Mouse (Mus musculus) MEL (cell line): ENCODE results near the gene A3galt2. TPM values are rescaled to one million over a fixed set of nuclear protein-coding genes. Genes with fewer than 3 reads are reported as not detected.

Experiments
- DNase-seq: peaks from one replicate; pipeline ENCODE4 v3.0.0; 2011; ENCODE audit warnings: low read depth, low spot score
- H3K27ac ChIP-seq: 2 replicates; pipeline ENCODE4 v1.5.1; 2012; ENCODE audit warnings: low read depth, mild to moderate bottlenecking, control low read depth, low read length, moderate library complexity; ENCODE audit not compliant: control insufficient read depth
- H3K27me3 ChIP-seq, 2 experiments: fragments of 150-350 bp in 1 of 2; sonication (generic) in 1 of 2; 2 replicates each; pipeline ENCODE4 v1.6.1; 2012; ENCODE audit warnings: low read length in 2 of 2, mild to moderate bottlenecking in 2 of 2, improper control_type of control experiment in 1 of 2, moderate library complexity in 1 of 2; ENCODE audit not compliant: insufficient read depth in 2 of 2, control insufficient read depth in 1 of 2
- H3K36me3 ChIP-seq, 2 experiments: 2 replicates each; pipeline ENCODE4 v1.6.1; 2012 to 2014; ENCODE audit warnings: low read length in 2 of 2, improper control_type of control experiment in 1 of 2, inconsistent platforms in 1 of 2, mild to moderate bottlenecking in 1 of 2; ENCODE audit not compliant: insufficient read depth in 2 of 2, control insufficient read depth in 1 of 2
- H3K4me1 ChIP-seq, 2 experiments: fragments of 150-350 bp in 1 of 2; sonication (generic) in 1 of 2; 2 replicates each; pipeline ENCODE4 v1.6.1; 2012; ENCODE audit warnings: low read length in 2 of 2, improper control_type of control experiment in 1 of 2, mild to moderate bottlenecking in 1 of 2; ENCODE audit not compliant: insufficient read depth in 2 of 2, control insufficient read depth in 1 of 2
- H3K4me3 ChIP-seq, 2 experiments: fragments of 150-350 bp in 1 of 2; sonication (generic) in 1 of 2; 2 replicates each; pipeline ENCODE4 v1.5.1; 2012; ENCODE audit warnings: low read depth in 2 of 2, low read length in 2 of 2, mild to moderate bottlenecking in 2 of 2, moderate library complexity in 2 of 2, control low read depth in 1 of 2, improper control_type of control experiment in 1 of 2; ENCODE audit not compliant: control insufficient read depth in 1 of 2, insufficient read depth in 1 of 2
- H3K79me2 ChIP-seq: 2 replicates; pipeline ENCODE4 v1.6.1; 2012; ENCODE audit warnings: mild to moderate bottlenecking, low read length, moderate library complexity; ENCODE audit not compliant: control insufficient read depth, poor library complexity, insufficient read depth
- H3K9ac ChIP-seq: 2 replicates; pipeline ENCODE4 v1.6.1; 2012; ENCODE audit warnings: low read depth, mild to moderate bottlenecking, control low read depth, low read length, moderate library complexity; ENCODE audit not compliant: control insufficient read depth, poor library complexity, severe bottlenecking
- H3K9me3 ChIP-seq: fragments of 150-350 bp; sonication (generic); replicated peaks from 2 replicates; pipeline ENCODE4 v1.6.1; 2012; ENCODE audit warnings: mild to moderate bottlenecking, low read length, improper control_type of control experiment, moderate library complexity; ENCODE audit not compliant: insufficient read depth
- BHLHE40 ChIP-seq: IDR thresholded peaks from 2 replicates; pipeline ENCODE4 v1.6.1; 2012; ENCODE audit warnings: low read depth, mild to moderate bottlenecking, inconsistent platforms, low read length, improper control_type of control experiment, borderline replicate concordance
- CHD1 ChIP-seq: IDR thresholded peaks from 2 replicates; pipeline ENCODE4 v1.6.1; 2012; ENCODE audit warnings: low read depth, mild to moderate bottlenecking, inconsistent platforms, low read length, improper control_type of control experiment
- CHD2 ChIP-seq: IDR thresholded peaks from 2 replicates; pipeline ENCODE4 v1.6.1; 2011; ENCODE audit warnings: low read length, improper control_type of control experiment
- CTCF ChIP-seq, 3 experiments: IDR thresholded peaks in 2 of 3; conservative IDR thresholded peaks in 1 of 3; 2 replicates each; pipeline ENCODE4 v1.5.1; 2011 to 2012; ENCODE audit warnings: low read length in 3 of 3, low read depth in 2 of 3, mild to moderate bottlenecking in 2 of 3, improper control_type of control experiment in 1 of 3, inconsistent platforms in 1 of 3, mixed read lengths in 1 of 3, moderate library complexity in 1 of 3; ENCODE audit not compliant: control insufficient read depth in 1 of 3, insufficient read depth in 1 of 3, poor library complexity in 1 of 3, severe bottlenecking in 1 of 3
- E2F4 ChIP-seq: IDR thresholded peaks from 2 replicates; pipeline ENCODE4 v1.6.1; 2011; ENCODE audit warnings: low read depth, low read length, improper control_type of control experiment, borderline replicate concordance
- EP300 ChIP-seq, 2 experiments: IDR thresholded peaks; 2 replicates each; pipeline ENCODE4 v1.6.1; 2011; ENCODE audit warnings: improper control_type of control experiment in 2 of 2, low read length in 2 of 2, low read depth in 1 of 2, mild to moderate bottlenecking in 1 of 2
- GABPA ChIP-seq: IDR thresholded peaks from 2 replicates; pipeline ENCODE4 v1.6.1; 2012; ENCODE audit warnings: low read depth, mild to moderate bottlenecking, inconsistent platforms, low read length, improper control_type of control experiment, moderate library complexity
- HCFC1 ChIP-seq: IDR thresholded peaks from 2 replicates; pipeline ENCODE4 v1.6.1; 2012; ENCODE audit warnings: low read depth, mild to moderate bottlenecking, inconsistent platforms, low read length, improper control_type of control experiment, moderate library complexity
- JUND ChIP-seq: IDR thresholded peaks from 2 replicates; pipeline ENCODE4 v1.6.1; 2011; ENCODE audit warnings: low read depth, mild to moderate bottlenecking, improper control_type of control experiment, low read length
- KAT2A ChIP-seq: conservative IDR thresholded peaks from 2 replicates; pipeline ENCODE4 v1.6.1; 2012; ENCODE audit warnings: low read depth, low read length, improper control_type of control experiment, inconsistent platforms
- MAZ ChIP-seq: IDR thresholded peaks from 2 replicates; pipeline ENCODE4 v1.6.1; 2012; ENCODE audit warnings: low read depth, mild to moderate bottlenecking, inconsistent platforms, low read length, improper control_type of control experiment
- MEF2A ChIP-seq: IDR thresholded peaks from 2 replicates; pipeline ENCODE4 v1.6.1; 2014; ENCODE audit warnings: low read depth, mild to moderate bottlenecking, inconsistent platforms, low read length, improper control_type of control experiment; ENCODE audit not compliant: poor library complexity, insufficient replicate concordance, severe bottlenecking; ENCODE audit errors: extremely low read depth
- MXI1 ChIP-seq: IDR thresholded peaks from 2 replicates; pipeline ENCODE4 v1.6.1; 2011; ENCODE audit warnings: mild to moderate bottlenecking, low read depth, low read length, improper control_type of control experiment
- MYC ChIP-seq: IDR thresholded peaks from 2 replicates; pipeline ENCODE4 v1.6.1; 2011; ENCODE audit warnings: low read depth, mild to moderate bottlenecking, low read length, improper control_type of control experiment, moderate library complexity
- NELFE ChIP-seq: IDR thresholded peaks from 2 replicates; pipeline ENCODE4 v1.6.1; 2011; ENCODE audit warnings: low read depth, low read length, improper control_type of control experiment
- NRF1 ChIP-seq: IDR thresholded peaks from 2 replicates; pipeline ENCODE4 v1.6.1; 2014; ENCODE audit warnings: low read depth, mild to moderate bottlenecking, inconsistent platforms, low read length, improper control_type of control experiment, moderate library complexity; ENCODE audit not compliant: poor library complexity, insufficient read depth, severe bottlenecking
- POLR2A ChIP-seq, 2 experiments: IDR thresholded peaks; 2 replicates each; pipeline ENCODE4 v1.6.1; 2011 to 2012; ENCODE audit warnings: low read length in 2 of 2, mild to moderate bottlenecking in 2 of 2, control low read depth in 1 of 2, improper control_type of control experiment in 1 of 2, low read depth in 1 of 2, moderate library complexity in 1 of 2; ENCODE audit not compliant: control insufficient read depth in 1 of 2, insufficient read depth in 1 of 2, poor library complexity in 1 of 2
- POLR2AphosphoS2 ChIP-seq: IDR thresholded peaks from 2 replicates; pipeline ENCODE4 v1.6.1; 2011; ENCODE audit warnings: low read length, improper control_type of control experiment
- POLR2AphosphoS5 ChIP-seq: IDR thresholded peaks from 2 replicates; pipeline ENCODE4 v1.6.1; 2012; ENCODE audit warnings: low read depth, borderline replicate concordance, mild to moderate bottlenecking, inconsistent platforms, low read length, moderate library complexity, mixed read lengths
- RAD21 ChIP-seq: IDR thresholded peaks from 2 replicates; pipeline ENCODE4 v1.6.1; 2011; ENCODE audit warnings: mild to moderate bottlenecking, low read depth, low read length, improper control_type of control experiment
- RCOR1 ChIP-seq: IDR thresholded peaks from 2 replicates; pipeline ENCODE4 v1.6.1; 2012; ENCODE audit warnings: low read depth, mild to moderate bottlenecking, inconsistent platforms, low read length, improper control_type of control experiment
- SIN3A ChIP-seq: IDR thresholded peaks from 2 replicates; pipeline ENCODE4 v1.6.1; 2012; ENCODE audit warnings: low read length, improper control_type of control experiment, inconsistent platforms
- SMC3 ChIP-seq: IDR thresholded peaks from 2 replicates; pipeline ENCODE4 v1.6.1; 2011; ENCODE audit warnings: low read depth, low read length, improper control_type of control experiment
- TAL1 ChIP-seq: IDR thresholded peaks from 2 replicates; pipeline ENCODE4 v1.6.1; 2012; ENCODE audit warnings: mild to moderate bottlenecking, inconsistent platforms, low read length, moderate library complexity, mixed read lengths
- TBP ChIP-seq: IDR thresholded peaks from 2 replicates; pipeline ENCODE4 v1.8.0; 2011; ENCODE audit warnings: low read depth, low read length, improper control_type of control experiment
- USF1 ChIP-seq: IDR thresholded peaks from 2 replicates; pipeline ENCODE4 v1.6.1; 2014; ENCODE audit warnings: low read depth, mild to moderate bottlenecking, inconsistent platforms, low read length, improper control_type of control experiment, moderate library complexity
- USF2 ChIP-seq, 2 experiments: IDR thresholded peaks; 2 replicates each; pipeline ENCODE4 v1.6.1; 2011 to 2012; ENCODE audit warnings: improper control_type of control experiment in 2 of 2, low read length in 2 of 2, borderline replicate concordance in 1 of 2, inconsistent platforms in 1 of 2, low read depth in 1 of 2, mild to moderate bottlenecking in 1 of 2; ENCODE audit not compliant: insufficient read depth in 1 of 2
- ZC3H11A ChIP-seq: IDR thresholded peaks from 2 replicates; pipeline ENCODE4 v1.6.1; 2012; ENCODE audit warnings: low read depth, mild to moderate bottlenecking, inconsistent platforms, low read length, improper control_type of control experiment
- ZMIZ1 ChIP-seq: IDR thresholded peaks from 2 replicates; pipeline ENCODE4 v1.6.1; 2012; ENCODE audit warnings: low read depth, mild to moderate bottlenecking, inconsistent platforms, low read length, improper control_type of control experiment, moderate library complexity
- ZNF384 ChIP-seq: IDR thresholded peaks from 2 replicates; pipeline ENCODE4 v1.6.1; 2012; ENCODE audit warnings: low read depth, mild to moderate bottlenecking, inconsistent platforms, low read length, improper control_type of control experiment
- polyA plus RNA-seq, 2 experiments: library from polyadenylated mRNA; stranded (reverse) in 1 of 2; unstranded in 1 of 2; fragments of >175 nt in 1 of 2; fragments of >200 nt in 1 of 2; gene quantifications; 2 replicates each; pipeline versions ENCODE4 v1.2.1 to v1.2.4; 2012; ENCODE audit warnings: low replicate concordance in 2 of 2, low read depth in 1 of 2; ENCODE audit not compliant: insufficient read length in 2 of 2, insufficient read depth in 1 of 2, missing spikeins in 1 of 2
- total RNA-seq: library from RNA; depleted of rRNA; stranded (reverse); fragments of 300-350 nt; gene quantifications from 2 replicates; pipeline ENCODE4 v1.2.3, GENCODE M21; 2012

A3galt2 gene
- total and polyA plus RNA-seq, 3 experiments: 0.06 TPM; not detected in 2

- Histone ChIP-seq H3K4me3 (no peak overlapping the region), H3K36me3 (peaks cover 0 to 27% of the 10 kb centered on the region in 2 experiments; a peak in 2 of 4 replicates), H3K9me3 (no peaks in the 10 kb centered on the region), H3K27ac (no peak overlapping the region), H3K9ac (no peak overlapping the region), H3K4me1 (peaks cover 9 to 26% of the 10 kb centered on the region in 2 experiments), H3K27me3 (no peaks in the 10 kb centered on the region), H3K79me2 (peaks cover 20% of the 10 kb centered on the region)
- TF ChIP-seq SIN3A: no peak
- no peak for TF ChIP-seq KAT2A
- no peak for TF ChIP-seq ZNF384
- no peak for TF ChIP-seq NRF1
- no peak for TF ChIP-seq GABPA
- TF ChIP-seq ZC3H11A: no peak
- TF ChIP-seq CHD2: no peak
- TF ChIP-seq TAL1: no peak
- no peak for TF ChIP-seq JUND
- no peak for TF ChIP-seq E2F4
- TF ChIP-seq TBP: no peak
- TF ChIP-seq MYC: no peak
- no peak for TF ChIP-seq USF1
- TF ChIP-seq RAD21: no peak
- no peak for TF ChIP-seq CTCF (IDR thresholded peaks at IDR 0.05 in 2 of 3, conservative IDR thresholded peaks at IDR 0.05 in 1 of 3; ENCODE audit: control insufficient read depth in 1 of 3, insufficient read depth in 1 of 3, low read depth in 2 of 3, low read length in 3 of 3, poor library complexity in 1 of 3, severe bottlenecking in 1 of 3)
- TF ChIP-seq SMC3: no peak
- no peak for DNase-seq
Observed at GRCm38 (mm10) chr4:128724059-128724458, 31.1 kb upstream of the A3galt2 start.

- DNase-seq: peak; percentile 76
- Histone ChIP-seq H3K79me2 (peaks cover 30% of the 10 kb centered on the region), H3K27ac (peak overlapping the region; percentile 66), H3K4me3 (peak overlapping the region; percentile 93 to 98), H3K27me3 (no peaks in the 10 kb centered on the region), H3K4me1 (peaks cover 9 to 22% of the 10 kb centered on the region in 2 experiments; a peak in 3 of 4 replicates), H3K9me3 (no peaks in the 10 kb centered on the region), H3K36me3 (peaks cover 2 to 21% of the 10 kb centered on the region in 2 experiments; a peak in 3 of 4 replicates), H3K9ac (peak overlapping the region; percentile 92)
- TF ChIP-seq MEF2A: no peak
- TF ChIP-seq ZMIZ1: no peak
- no peak for TF ChIP-seq CHD1
- peak; percentile 40 to 80; a peak in 3 of 4 replicates for TF ChIP-seq POLR2A (IDR thresholded peaks at IDR 0.05; ENCODE audit: control insufficient read depth in 1 of 2, insufficient read depth in 1 of 2, low read depth in 1 of 2, low read length in 2 of 2, poor library complexity in 1 of 2)
- peak; percentile 61 for TF ChIP-seq NELFE
- TF ChIP-seq POLR2AphosphoS2: 0 out of 2 replicates have a peak, but pooled peaks have one; percentile 31
- peak; percentile 63; the same call in 1 of the 2 replicates for TF ChIP-seq MAZ
- no peak for TF ChIP-seq BHLHE40
- no peak for TF ChIP-seq USF2 (IDR thresholded peaks at IDR 0.05; ENCODE audit: borderline replicate concordance in 1 of 2, insufficient read depth in 1 of 2, low read depth in 1 of 2, low read length in 2 of 2)
- no peak for TF ChIP-seq CTCF (IDR thresholded peaks at IDR 0.05 in 2 of 3, conservative IDR thresholded peaks at IDR 0.05 in 1 of 3; ENCODE audit: control insufficient read depth in 1 of 3, insufficient read depth in 1 of 3, low read depth in 2 of 3, low read length in 3 of 3, poor library complexity in 1 of 3, severe bottlenecking in 1 of 3)
- TF ChIP-seq EP300 (IDR thresholded peaks at IDR 0.05; ENCODE audit: low read depth in 1 of 2, low read length in 2 of 2): no peak
- TF ChIP-seq HCFC1: 0 out of 2 replicates have a peak, but pooled peaks have one; percentile 36
- TF ChIP-seq GABPA: no peak
- no peak for TF ChIP-seq RCOR1
- TF ChIP-seq TAL1: no peak
- peak; percentile 46 for TF ChIP-seq SIN3A
- TF ChIP-seq MYC: no peak
- TF ChIP-seq POLR2AphosphoS5: no peak
- TF ChIP-seq TBP: peak; percentile 19; the same call in 1 of the 2 replicates
- TF ChIP-seq MXI1: peak; percentile 24; the same call in 1 of the 2 replicates
Observed at GRCm38 (mm10) chr4:128727019-128727720, 28.0 kb upstream of the A3galt2 start.
